Mouse (Mus musculus): ENCODE measurements around the gene Fbxl5. TPM values are rescaled to one million over a fixed set of nuclear protein-coding genes. Genes with fewer than 3 reads are reported as not detected.
A peak's percentile ranks its signal among the peaks of the same experiment; 100 is the strongest.

The Fbxl5 gene
- polyA plus RNA-seq, 1 experiment from 2014 or later, result 93.6 TPM

DNA sequence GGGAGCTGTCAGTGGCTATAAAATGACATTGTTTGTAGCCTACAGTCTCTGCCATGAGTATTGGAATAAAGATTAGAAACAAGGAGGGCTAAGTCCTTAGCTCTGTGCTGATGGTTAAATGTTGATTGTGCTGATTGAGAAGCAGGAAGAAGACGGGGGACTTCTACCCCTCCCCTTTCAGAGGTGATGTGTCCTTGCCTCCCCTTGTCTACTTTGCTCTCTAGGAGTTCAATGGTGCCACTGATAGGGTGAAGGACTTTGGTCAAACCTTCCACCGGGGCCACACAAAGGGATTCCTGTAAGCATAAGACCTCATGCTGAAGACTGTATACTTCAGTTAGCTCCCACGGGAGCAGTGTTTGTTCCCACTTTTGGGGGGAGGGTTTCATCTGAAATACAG, 1.4 kb upstream of the Fbxl5 start:
- Histone ChIP-seq H3K9ac (ENCODE audit: low read depth, low read length) (no peak overlapping the region), H3K36me3 (ENCODE audit: control insufficient read depth, insufficient read depth) (no peaks in the 10 kb centered on the region), H3K9me3 (ENCODE audit: control insufficient read depth) (no peaks in the 10 kb centered on the region), H3K4me2 (replicated peaks; ENCODE audit: low read depth) (no peak overlapping the region), H3K27ac (ENCODE audit: low read depth, low read length) (peak overlapping the region; percentile 77), H3K4me3 (ENCODE audit: low read depth, low read length) (no peak overlapping the region), H3K4me1 (replicated peaks; ENCODE audit: control insufficient read depth, insufficient read depth, low read length) (no peaks in the 10 kb centered on the region), H3K27me3 (replicated peaks; ENCODE audit: control insufficient read depth, insufficient read depth, low read length) (no peaks in the 10 kb centered on the region)
- peak; percentile 85 for ATAC-seq
- TF ChIP-seq CTCF (IDR thresholded peaks at IDR 0.05; ENCODE audit: low read depth), result no peak
- WGBS, result 36% methylated on average over 3 of the region's 3 CpGs

- Histone ChIP-seq H3K4me3 (ENCODE audit: low read depth, low read length) (no peak overlapping the region), H3K9ac (ENCODE audit: low read depth, low read length) (no peak overlapping the region), H3K36me3 (ENCODE audit: control insufficient read depth, insufficient read depth) (no peaks in the 10 kb centered on the region), H3K4me1 (replicated peaks; ENCODE audit: control insufficient read depth, insufficient read depth, low read length) (no peaks in the 10 kb centered on the region), H3K9me3 (ENCODE audit: control insufficient read depth) (no peaks in the 10 kb centered on the region), H3K4me2 (replicated peaks; ENCODE audit: low read depth) (no peak overlapping the region), H3K27me3 (replicated peaks; ENCODE audit: control insufficient read depth, insufficient read depth, low read length) (no peaks in the 10 kb centered on the region), H3K27ac (ENCODE audit: low read depth, low read length) (peak overlapping the region; percentile 77; the same call in 1 of the 2 replicates)
- no peak for ATAC-seq
- WGBS, result 94% methylated on average over 8 of the region's 8 CpGs
- TF ChIP-seq CTCF (IDR thresholded peaks at IDR 0.05; ENCODE audit: low read depth), result no peak
Measured at GRCm38 (mm10) chr5:43822199-43822598, 761 bp upstream of the Fbxl5 start.

GRCm38 (mm10) chr5:43820785-43821184, 653 bp downstream of the Fbxl5 start:
- H3K9ac ChIP-seq (ENCODE audit: low read depth, low read length), result no peak overlapping the region
- TF ChIP-seq CTCF (IDR thresholded peaks at IDR 0.05; ENCODE audit: low read depth), result no peak
- no peak for ATAC-seq
- WGBS, result 63% methylated on average over 11 of the region's 11 CpGs
- H3K4me3 ChIP-seq (ENCODE audit: low read depth, low read length), result no peak overlapping the region
- no peaks in the 10 kb centered on the region for H3K4me1 ChIP-seq (replicated peaks; ENCODE audit: control insufficient read depth, insufficient read depth, low read length)
- no peak overlapping the region; the same call in 1 of the 2 replicates for H3K4me2 ChIP-seq (replicated peaks; ENCODE audit: low read depth)
- H3K27me3 ChIP-seq (replicated peaks; ENCODE audit: control insufficient read depth, insufficient read depth, low read length), result no peaks in the 10 kb centered on the region
- no peak overlapping the region; the same call in 1 of the 2 replicates for H3K27ac ChIP-seq (ENCODE audit: low read depth, low read length)
- no peaks in the 10 kb centered on the region for H3K9me3 ChIP-seq (ENCODE audit: control insufficient read depth)
- no peaks in the 10 kb centered on the region for H3K36me3 ChIP-seq (ENCODE audit: control insufficient read depth, insufficient read depth)

DNA sequence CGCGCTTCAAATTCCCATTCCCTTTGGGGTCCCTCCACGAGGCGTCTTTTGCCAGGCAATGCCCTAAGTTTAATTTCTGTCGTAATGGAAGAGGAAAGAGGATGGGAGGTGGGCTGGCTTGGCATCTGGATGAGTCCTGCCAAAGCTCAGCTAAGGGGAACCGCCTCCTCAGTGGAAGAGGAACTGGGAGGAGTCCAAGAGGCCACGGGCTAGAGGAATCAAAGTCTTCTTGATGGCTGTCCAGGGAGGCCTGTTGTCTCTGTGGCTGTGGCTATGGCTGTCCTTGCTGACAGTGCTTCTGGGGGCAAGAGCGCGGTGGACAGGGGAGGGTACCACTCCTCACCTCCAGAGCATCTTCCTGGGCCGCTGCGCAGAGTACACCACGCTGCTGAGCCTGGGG, 2.7 kb downstream of the Fbxl5 start, which contains the start of gene Bst1:
TSS of gene Bst1 (plus strand) at position 191 of the 400 bp plus-strand sequence.
- Histone ChIP-seq H3K4me2 (replicated peaks; ENCODE audit: low read depth) (peak within 1 kb of the TSS; percentile 52), H3K27ac (ENCODE audit: low read depth, low read length) (peak within 1 kb of the TSS; percentile 47; the same call in 1 of the 2 replicates), H3K9ac (ENCODE audit: low read depth, low read length) (peak within 1 kb of the TSS; percentile 27; the same call in 1 of the 2 replicates), H3K36me3 (ENCODE audit: control insufficient read depth, insufficient read depth) (no peaks in the 10 kb centered on the region), H3K4me1 (replicated peaks; ENCODE audit: control insufficient read depth, insufficient read depth, low read length) (no peaks in the 10 kb centered on the region), H3K9me3 (ENCODE audit: control insufficient read depth) (no peaks in the 10 kb centered on the region), H3K27me3 (replicated peaks; ENCODE audit: control insufficient read depth, insufficient read depth, low read length) (no peaks in the 10 kb centered on the region), H3K4me3 (ENCODE audit: low read depth, low read length) (peak within 1 kb of the TSS; percentile 21; the same call in 1 of the 2 replicates)
- no peak for TF ChIP-seq CTCF (IDR thresholded peaks at IDR 0.05; ENCODE audit: low read depth)
- ATAC-seq, result no peak
- 54% methylated on average over 12 of the region's 12 CpGs for WGBS

GRCm38 (mm10) chr5:43815769-43816168, 5.7 kb downstream of the Fbxl5 start:
- WGBS, result 20% methylated on average over 1 of the region's 1 CpGs
- Histone ChIP-seq H3K9me3 (ENCODE audit: control insufficient read depth) (no peaks in the 10 kb centered on the region), H3K9ac (ENCODE audit: low read depth, low read length) (no peak overlapping the region), H3K27me3 (replicated peaks; ENCODE audit: control insufficient read depth, insufficient read depth, low read length) (no peaks in the 10 kb centered on the region), H3K4me3 (ENCODE audit: low read depth, low read length) (no peak overlapping the region), H3K4me1 (replicated peaks; ENCODE audit: control insufficient read depth, insufficient read depth, low read length) (0 out of 2 replicates have a peak, but pooled peaks cover 2% of the 10 kb centered on the region), H3K27ac (ENCODE audit: low read depth, low read length) (no peak overlapping the region), H3K4me2 (replicated peaks; ENCODE audit: low read depth) (no peak overlapping the region), H3K36me3 (ENCODE audit: control insufficient read depth, insufficient read depth) (no peaks in the 10 kb centered on the region)
- no peak for ATAC-seq
- no peak for TF ChIP-seq CTCF (IDR thresholded peaks at IDR 0.05; ENCODE audit: low read depth)

DNA sequence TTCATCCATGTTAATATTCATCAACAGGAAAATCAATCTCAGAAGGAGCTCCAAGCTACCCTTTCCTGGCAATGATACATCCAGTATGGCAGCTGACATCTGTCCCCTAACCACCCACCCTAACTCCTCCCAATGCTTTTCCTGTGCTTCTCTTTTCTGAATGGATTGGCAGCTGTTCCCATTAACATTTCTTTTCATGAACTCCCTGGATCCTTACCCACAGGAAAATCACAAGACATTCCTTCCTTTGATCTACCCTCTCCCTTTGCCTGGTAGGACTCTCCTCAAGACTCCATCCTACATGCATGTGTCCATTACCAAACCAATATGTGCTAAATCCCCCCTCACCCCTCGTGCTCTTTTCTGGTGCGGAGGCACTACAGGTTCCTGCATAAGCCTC, 6.9 kb downstream of the Fbxl5 start:
- TF ChIP-seq CTCF (IDR thresholded peaks at IDR 0.05; ENCODE audit: low read depth), result no peak
- H3K36me3 ChIP-seq (ENCODE audit: control insufficient read depth, insufficient read depth), result no peaks in the 10 kb centered on the region
- no peaks in the 10 kb centered on the region for H3K27me3 ChIP-seq (replicated peaks; ENCODE audit: control insufficient read depth, insufficient read depth, low read length)
- no peak for ATAC-seq
- H3K9me3 ChIP-seq (ENCODE audit: control insufficient read depth), result no peaks in the 10 kb centered on the region
- 81% methylated on average over 2 of the region's 2 CpGs for WGBS
- H3K9ac ChIP-seq (ENCODE audit: low read depth, low read length), result no peak overlapping the region
- no peak overlapping the region for H3K4me3 ChIP-seq (ENCODE audit: low read depth, low read length)
- no peak overlapping the region for H3K4me2 ChIP-seq (replicated peaks; ENCODE audit: low read depth)
- 0 out of 2 replicates have a peak, but pooled peaks cover 6% of the 10 kb centered on the region for H3K4me1 ChIP-seq (replicated peaks; ENCODE audit: control insufficient read depth, insufficient read depth, low read length)
- no peak overlapping the region for H3K27ac ChIP-seq (ENCODE audit: low read depth, low read length)

All from intestine, postnatal 0 days (tissue).